Mouse (Mus musculus): ENCODE results near the gene S1pr2. TPM values are rescaled to one million over a fixed set of nuclear protein-coding genes. Genes with fewer than 3 reads are reported as not detected.
A peak's percentile ranks its signal among the peaks of the same experiment; 100 is the strongest.

S1pr2 gene
- 10.9 TPM for polyA plus RNA-seq (2021)

GRCm38 (mm10) chr9:20976216-20976960, at the start of gene S1pr2:
Gene S1pr2 (minus strand): TSS chr9:20976781.
- CTCF ChIA-PET, result interaction anchor here (1.2 to 2.2 kb wide), 2 partner anchors 21 to 33 kb away, joined by 3 to 8 read pairs; no protein-coding TSS in a partner anchor
- POLR2A ChIA-PET, result interaction anchor here (0.7 to 1.2 kb wide), 3 partner anchors 12 to 84 kb away, joined by 3 to 4 read pairs (median 3); no protein-coding TSS in a partner anchor
- TF ChIP-seq CTCF (IDR thresholded peaks at IDR 0.05), result no peak

GRCm38 (mm10) chr9:21025258-21025810, 48.8 kb upstream of the S1pr2 start:
- POLR2A ChIA-PET, result no interaction called here
- H3K27me3 ChIP-seq, result no peaks in the 10 kb centered on the region
- DNase-seq (ENCODE audit: low read depth, low spot score), result no peak
- in situ Hi-C loops (cut with MboI; ENCODE audit: low pct_unique_long_range_greater_than_20kb), result no loop called here
- no peak for ATAC-seq
- no peak for TF ChIP-seq CTCF (IDR thresholded peaks at IDR 0.05)
- CTCF ChIA-PET, result no interaction called here

More at GRCm38 (mm10) chr9:20976216-20976960, at the start of gene S1pr2:
- ATAC-seq (peak; percentile 57), DNase-seq (ENCODE audit: low read depth, low spot score) (no peak)
- in situ Hi-C loops (cut with MboI; ENCODE audit: low pct_unique_long_range_greater_than_20kb), result no loop called here
- H3K27me3 ChIP-seq, result no peaks in the 10 kb centered on the region

GRCm38 (mm10) chr9:21022726-21023125, 46.1 kb upstream of the S1pr2 start:
- ATAC-seq (no peak), DNase-seq (ENCODE audit: low read depth, low spot score) (no peak)
- TF ChIP-seq CTCF (IDR thresholded peaks at IDR 0.05), result no peak
- POLR2A ChIA-PET, result no interaction called here
- H3K27me3 ChIP-seq, result no peaks in the 10 kb centered on the region
- in situ Hi-C loops (cut with MboI; ENCODE audit: low pct_unique_long_range_greater_than_20kb), result no loop called here
- CTCF ChIA-PET, result no interaction called here

- H3K27me3 ChIP-seq, result no peaks in the 10 kb centered on the region
- ChIA-PET CTCF (no interaction called here), POLR2A (no interaction called here)
- no peak for TF ChIP-seq CTCF (IDR thresholded peaks at IDR 0.05)
- DNase-seq (ENCODE audit: low read depth, low spot score), result no peak
- ATAC-seq, result no peak
- in situ Hi-C loops (cut with MboI; ENCODE audit: low pct_unique_long_range_greater_than_20kb), result no loop called here
Measured at GRCm38 (mm10) chr9:21022288-21022687, 45.7 kb upstream of the S1pr2 start.

GRCm38 (mm10) chr9:21021363-21021762, 44.8 kb upstream of the S1pr2 start:
- no peak for TF ChIP-seq CTCF (IDR thresholded peaks at IDR 0.05)
- CTCF ChIA-PET, result no interaction called here
- in situ Hi-C loops (cut with MboI; ENCODE audit: low pct_unique_long_range_greater_than_20kb), result no loop called here
- POLR2A ChIA-PET, result no interaction called here
- DNase-seq (ENCODE audit: low read depth, low spot score) (no peak), ATAC-seq (no peak)
- H3K27me3 ChIP-seq, result peaks cover 3% of the 10 kb centered on the region

- peaks cover 4% of the 10 kb centered on the region for H3K27me3 ChIP-seq
- no peak for ATAC-seq
- POLR2A ChIA-PET, result no interaction called here
- in situ Hi-C loops (cut with MboI; ENCODE audit: low pct_unique_long_range_greater_than_20kb), result no loop called here
- DNase-seq (ENCODE audit: low read depth, low spot score), result no peak
- no peak for TF ChIP-seq CTCF (IDR thresholded peaks at IDR 0.05)
- CTCF ChIA-PET, result interaction anchor here (0.8 kb wide), 1 partner anchor 11 kb away, joined by 3 read pairs; the partner anchor contains the start of gene Icam4
Measured at GRCm38 (mm10) chr9:21018600-21018999, 42.0 kb upstream of the S1pr2 start.

- TF ChIP-seq CTCF (IDR thresholded peaks at IDR 0.05), result no peak
- ChIA-PET POLR2A (no interaction called here), CTCF (interaction anchor here (0.8 kb wide), 1 partner anchor 9 kb away, joined by 3 read pairs; no protein-coding TSS in a partner anchor)
- no peak for ATAC-seq
- H3K27me3 ChIP-seq, result peaks cover 4% of the 10 kb centered on the region
- in situ Hi-C loops (cut with MboI; ENCODE audit: low pct_unique_long_range_greater_than_20kb), result no loop called here
- DNase-seq (ENCODE audit: low read depth, low spot score), result no peak
Measured at GRCm38 (mm10) chr9:21017177-21017575, 40.6 kb upstream of the S1pr2 start.

- in situ Hi-C loops (cut with MboI; ENCODE audit: low pct_unique_long_range_greater_than_20kb), result no loop called here
- no peak for TF ChIP-seq CTCF (IDR thresholded peaks at IDR 0.05)
- peaks cover 4% of the 10 kb centered on the region for H3K27me3 ChIP-seq
- ChIA-PET POLR2A (no interaction called here), CTCF (interaction anchor here (0.8 kb wide), 1 partner anchor 9 kb away, joined by 3 read pairs; no protein-coding TSS in a partner anchor)
- no peak for DNase-seq (ENCODE audit: low read depth, low spot score)
- ATAC-seq, result no peak
Measured at GRCm38 (mm10) chr9:21016331-21017176, 40.0 kb upstream of the S1pr2 start.

- ATAC-seq (no peak), DNase-seq (ENCODE audit: low read depth, low spot score) (no peak)
- ChIA-PET POLR2A (no interaction called here), CTCF (no interaction called here)
- H3K27me3 ChIP-seq, result peaks cover 4% of the 10 kb centered on the region
- in situ Hi-C loops (cut with MboI; ENCODE audit: low pct_unique_long_range_greater_than_20kb), result no loop called here
- TF ChIP-seq CTCF (IDR thresholded peaks at IDR 0.05), result no peak
Measured at GRCm38 (mm10) chr9:21015571-21016130, 39.1 kb upstream of the S1pr2 start, which contains the start of gene Icam1. Gene Icam1 (plus strand): TSS chr9:21015985.

All from Patski (cell line).